Mouse (Mus musculus) heart, embryonic 16.5 days (tissue): ENCODE measurements at regions not wholly inside any gene's neighbourhood (a gene's known extent, or its start where the extent isn't known, plus 50 kb on each side); places are given as distances from the start of the nearest gene placed in this dataset.
A peak's percentile ranks its signal among the peaks of the same experiment; 100 is the strongest.

Source experiments
- ATAC-seq: fragments of 200-750 bp; cut with Nextera tagmentation; replicated peaks from 2 replicates; pipeline ENCODE4 v1.8.0; 2017; ENCODE audit warnings: moderate number of reproducible peaks; ENCODE audit not compliant: insufficient read depth, low FRiP score; ENCODE audit errors: extremely low read depth
- H3K27ac ChIP-seq: fragments of 300-500 bp; sonication (generic); 2 replicates; pipeline ENCODE4 v1.5.1; 2014; ENCODE audit warnings: mild to moderate bottlenecking, low read length, control low read depth, moderate library complexity
- H3K27me3 ChIP-seq: fragments of 300-500 bp; sonication (generic); 2 replicates; pipeline ENCODE4 v1.6.1; 2014; ENCODE audit warnings: low read length, mixed read lengths; ENCODE audit not compliant: control insufficient read depth, insufficient read depth
- H3K36me3 ChIP-seq: fragments of 300-500 bp; sonication (generic); 2 replicates; pipeline ENCODE4 v1.6.1; 2014; ENCODE audit not compliant: control insufficient read depth, insufficient read depth
- H3K4me1 ChIP-seq: fragments of 300-500 bp; sonication (generic); 2 replicates; pipeline ENCODE4 v1.6.1; 2014; ENCODE audit warnings: low read length, mixed read lengths; ENCODE audit not compliant: control insufficient read depth, insufficient read depth
- H3K4me2 ChIP-seq: fragments of 300-500 bp; sonication (generic); 2 replicates; pipeline ENCODE4 v1.6.1; 2014; ENCODE audit warnings: low read depth, mild to moderate bottlenecking, control low read depth, low read length
- H3K4me3 ChIP-seq: fragments of 300-500 bp; sonication (generic); 2 replicates; pipeline ENCODE4 v1.5.1; 2014; ENCODE audit warnings: mild to moderate bottlenecking, control low read depth, low read length
- H3K9ac ChIP-seq: fragments of 300-500 bp; sonication (generic); 2 replicates; pipeline ENCODE4 v1.6.1; 2014; ENCODE audit warnings: low read length, control low read depth
- H3K9me3 ChIP-seq: fragments of 300-500 bp; sonication (generic); replicated peaks from 2 replicates; pipeline ENCODE4 v1.6.1; 2016; ENCODE audit warnings: low read length; ENCODE audit not compliant: control insufficient read depth
- WGBS: fragments of 180-500 bp; shearing (Covaris S2); extraction: QIAGEN DNeasy Blood & Tissue Kit; methylation state at CpG from one replicate; pipeline ENCODE4 v1.1.7; 2014; 5-methylcytosine and 5-hydroxymethylcytosine counted together

DNA sequence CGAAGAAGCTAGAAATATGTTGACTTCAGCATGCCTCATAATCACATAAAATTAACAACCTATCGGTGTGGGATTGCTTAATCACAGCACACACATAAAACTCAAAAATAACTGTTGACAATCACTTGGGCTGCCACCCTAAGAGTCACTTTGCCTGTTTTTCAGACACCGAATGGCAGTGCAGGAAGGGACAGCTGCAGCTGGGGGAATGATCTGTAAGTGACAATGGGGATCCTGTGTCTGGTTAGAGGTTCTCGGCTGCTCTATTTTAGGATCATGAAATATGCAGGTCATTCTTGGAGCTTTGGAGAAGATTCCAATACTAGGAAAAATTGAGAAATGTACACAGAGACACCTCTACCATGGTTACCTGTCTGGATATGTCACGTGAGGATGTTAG lies 54.4 kb upstream of the Tcf12 start:
- Histone ChIP-seq H3K4me1 (peaks cover 3% of the 10 kb centered on the region), H3K9me3 (no peaks in the 10 kb centered on the region), H3K4me2 (no peak overlapping the region), H3K9ac (no peak overlapping the region), H3K27ac (no peak overlapping the region), H3K36me3 (no peaks in the 10 kb centered on the region), H3K4me3 (no peak overlapping the region), H3K27me3 (no peaks in the 10 kb centered on the region)
- ATAC-seq = no peak
- WGBS = 68% methylated on average over 5 of the region's 5 CpGs

DNA sequence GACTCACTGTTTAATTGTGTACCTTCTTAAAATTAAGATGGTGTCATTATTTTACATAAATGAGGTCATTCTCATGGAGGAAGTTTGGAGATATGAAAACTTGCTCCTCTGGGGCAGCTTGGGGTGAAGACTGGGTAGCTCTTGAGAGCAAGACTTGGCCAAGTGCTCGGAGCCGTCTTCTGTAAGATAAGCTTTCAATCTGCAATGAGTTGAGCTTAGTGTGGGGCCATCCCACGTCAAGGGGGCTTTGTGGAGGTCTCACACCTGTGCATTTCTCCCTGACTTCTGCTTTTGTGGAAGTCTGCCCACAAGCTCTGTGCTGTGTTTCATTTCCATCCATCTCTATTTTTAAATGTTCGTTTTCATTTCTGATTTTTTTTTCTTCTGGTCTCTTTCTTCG lies 54.9 kb upstream of the Tcf12 start:
- WGBS = 57% methylated on average over 5 of the region's 5 CpGs
- H3K4me1 ChIP-seq = peaks cover 3% of the 10 kb centered on the region
- H3K9ac ChIP-seq = no peak overlapping the region
- no peaks in the 10 kb centered on the region for H3K36me3 ChIP-seq
- no peaks in the 10 kb centered on the region for H3K27me3 ChIP-seq
- no peak for ATAC-seq
- no peaks in the 10 kb centered on the region for H3K9me3 ChIP-seq
- H3K27ac ChIP-seq = no peak overlapping the region
- no peak overlapping the region for H3K4me2 ChIP-seq
- H3K4me3 ChIP-seq = no peak overlapping the region

DNA sequence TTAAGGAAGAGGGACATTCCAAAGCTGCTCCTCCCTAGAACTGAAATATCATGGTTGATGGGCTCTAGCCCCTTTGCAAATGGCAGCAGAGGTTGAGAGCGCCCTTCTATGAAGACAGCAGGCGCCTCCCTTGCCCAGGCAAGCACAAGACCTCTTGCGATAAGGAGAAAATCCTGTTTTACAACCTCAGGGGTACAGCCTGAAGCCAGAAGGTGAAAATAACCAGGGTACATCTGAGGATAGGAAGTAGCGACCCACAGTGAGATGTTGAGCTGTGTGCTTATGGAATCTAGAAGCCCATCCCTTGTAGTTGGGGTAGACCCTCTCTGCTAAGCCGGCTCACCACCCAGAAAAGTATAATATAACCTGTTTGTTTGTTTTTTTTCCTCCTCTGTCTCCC lies 57.6 kb upstream of the Tcf12 start:
- Histone ChIP-seq H3K4me3 (peak overlapping the region; percentile 47), H3K27ac (no peak overlapping the region), H3K9ac (peak overlapping the region; percentile 53), H3K36me3 (no peaks in the 10 kb centered on the region), H3K4me1 (peaks cover 3% of the 10 kb centered on the region), H3K4me2 (peak overlapping the region; percentile 75), H3K27me3 (no peaks in the 10 kb centered on the region), H3K9me3 (no peaks in the 10 kb centered on the region)
- ATAC-seq = no peak
- 53% methylated on average over 5 of the region's 5 CpGs for WGBS

DNA sequence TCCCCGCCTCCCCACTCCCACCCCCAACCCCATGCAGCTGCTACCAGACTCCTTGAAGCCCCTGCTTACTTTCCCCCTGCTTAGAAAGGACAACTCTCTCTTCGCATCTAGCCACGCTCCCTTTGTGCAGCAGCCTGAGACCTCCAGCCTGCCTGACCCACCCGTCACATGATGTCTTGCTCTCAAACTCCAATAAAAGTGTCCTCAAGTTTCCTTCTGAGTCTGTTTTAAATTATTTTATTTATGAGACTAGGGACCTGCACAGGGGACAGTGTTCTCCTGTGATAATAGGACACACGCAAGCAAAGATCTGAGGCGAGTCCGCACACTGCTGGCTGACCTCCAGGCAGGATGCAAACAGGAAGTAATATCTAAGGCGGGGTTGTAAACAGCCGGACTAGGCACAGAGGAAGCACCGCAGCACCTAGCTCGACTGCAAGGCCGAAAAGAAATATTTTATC lies 58.1 kb upstream of the Tcf12 start:
- no peak overlapping the region; the same call in 1 of the 2 replicates for H3K27ac ChIP-seq
- peak overlapping the region; percentile 47 for H3K4me3 ChIP-seq
- H3K9me3 ChIP-seq = no peaks in the 10 kb centered on the region
- H3K9ac ChIP-seq = peak overlapping the region; percentile 53
- peak overlapping the region; percentile 75 for H3K4me2 ChIP-seq
- H3K4me1 ChIP-seq = peaks cover 3% of the 10 kb centered on the region
- H3K27me3 ChIP-seq = no peaks in the 10 kb centered on the region
- WGBS = 2% methylated on average over 12 of the region's 12 CpGs
- no peaks in the 10 kb centered on the region for H3K36me3 ChIP-seq
- peak; percentile 67; the same call in 1 of the 2 replicates for ATAC-seq

DNA sequence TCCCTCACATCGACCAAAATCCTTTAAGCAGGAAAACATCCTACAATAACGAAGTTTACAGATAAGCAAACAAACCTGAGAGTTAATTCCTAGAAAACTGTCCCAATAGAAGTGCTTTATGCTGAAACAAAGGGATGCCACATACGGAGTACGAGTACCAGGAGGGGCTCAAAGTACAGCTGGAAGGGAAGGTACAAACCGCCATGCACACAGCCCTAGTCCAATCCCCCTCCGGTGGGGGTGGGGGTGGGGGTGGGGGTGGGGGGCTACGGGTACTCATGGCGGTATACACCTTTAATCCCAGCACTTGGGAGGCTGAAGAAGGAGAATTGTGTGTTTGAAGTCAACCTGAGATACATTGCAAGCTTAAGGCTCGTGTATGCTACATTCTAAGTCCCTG lies 58.6 kb upstream of the Tcf12 start:
- H3K27ac ChIP-seq = no peak overlapping the region
- peak overlapping the region; percentile 53 for H3K9ac ChIP-seq
- WGBS = 11% methylated on average over 9 of the region's 9 CpGs
- peaks cover 3% of the 10 kb centered on the region for H3K4me1 ChIP-seq
- no peaks in the 10 kb centered on the region for H3K9me3 ChIP-seq
- peak overlapping the region; percentile 47 for H3K4me3 ChIP-seq
- no peaks in the 10 kb centered on the region for H3K27me3 ChIP-seq
- no peaks in the 10 kb centered on the region for H3K36me3 ChIP-seq
- peak overlapping the region; percentile 75 for H3K4me2 ChIP-seq
- ATAC-seq = no peak; the same call in 1 of the 2 replicates

DNA sequence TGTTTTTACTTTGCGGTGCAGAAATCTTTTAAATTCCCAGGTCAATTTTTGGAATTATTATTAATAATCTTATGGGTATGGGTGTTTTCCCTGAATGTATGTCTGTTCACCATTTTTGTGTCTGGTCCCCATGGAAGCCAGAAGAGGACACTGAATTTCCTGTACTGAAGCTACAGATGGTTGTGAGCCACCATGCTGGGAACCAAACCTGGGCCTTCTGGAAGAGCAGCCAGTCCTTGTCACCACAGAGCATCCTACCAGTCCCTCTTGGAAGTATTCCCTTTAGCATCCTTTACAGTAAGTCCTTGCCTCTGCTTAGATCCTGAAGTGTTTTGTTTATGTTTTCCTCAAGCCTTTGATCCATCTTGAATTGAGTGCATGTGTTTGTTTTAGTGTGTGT lies 60.7 kb upstream of the Tcf12 start:
- Histone ChIP-seq H3K9ac (no peak overlapping the region), H3K4me2 (no peak overlapping the region), H3K4me1 (peaks cover 3% of the 10 kb centered on the region; the same call in 1 of the 2 replicates), H3K27me3 (no peaks in the 10 kb centered on the region), H3K27ac (no peak overlapping the region), H3K9me3 (no peaks in the 10 kb centered on the region), H3K4me3 (no peak overlapping the region), H3K36me3 (no peaks in the 10 kb centered on the region)
- ATAC-seq = no peak
- 89% methylated on average over 1 of the region's 1 CpGs for WGBS

DNA sequence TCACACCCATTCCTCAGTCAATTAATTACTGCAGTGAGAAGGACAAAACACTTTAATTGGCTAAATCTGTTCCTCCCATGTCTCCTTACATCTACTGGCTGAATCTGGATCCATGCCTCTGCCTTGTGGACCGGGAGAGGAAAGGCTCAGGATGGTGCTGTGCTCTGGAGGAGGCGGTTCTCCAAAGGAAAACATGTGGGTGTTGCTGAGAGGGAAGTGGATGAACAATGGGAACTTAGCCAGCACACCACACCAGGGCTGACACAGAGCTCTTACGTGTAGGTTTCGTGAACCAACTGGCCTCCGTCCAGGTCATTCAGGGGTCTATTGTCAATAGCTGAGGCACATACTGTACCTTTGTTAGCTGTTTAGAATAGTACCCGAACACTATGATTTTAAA lies 69.3 kb upstream of the Tcf12 start:
- no peaks in the 10 kb centered on the region for H3K9me3 ChIP-seq
- no peak overlapping the region for H3K27ac ChIP-seq
- H3K27me3 ChIP-seq = no peaks in the 10 kb centered on the region
- H3K9ac ChIP-seq = no peak overlapping the region
- H3K4me2 ChIP-seq = no peak overlapping the region
- WGBS = 33% methylated on average over 6 of the region's 6 CpGs
- H3K36me3 ChIP-seq = no peaks in the 10 kb centered on the region
- H3K4me1 ChIP-seq = peaks cover 6% of the 10 kb centered on the region; the same call in 1 of the 2 replicates
- H3K4me3 ChIP-seq = no peak overlapping the region
- peak; percentile 58; the same call in 1 of the 2 replicates for ATAC-seq

DNA sequence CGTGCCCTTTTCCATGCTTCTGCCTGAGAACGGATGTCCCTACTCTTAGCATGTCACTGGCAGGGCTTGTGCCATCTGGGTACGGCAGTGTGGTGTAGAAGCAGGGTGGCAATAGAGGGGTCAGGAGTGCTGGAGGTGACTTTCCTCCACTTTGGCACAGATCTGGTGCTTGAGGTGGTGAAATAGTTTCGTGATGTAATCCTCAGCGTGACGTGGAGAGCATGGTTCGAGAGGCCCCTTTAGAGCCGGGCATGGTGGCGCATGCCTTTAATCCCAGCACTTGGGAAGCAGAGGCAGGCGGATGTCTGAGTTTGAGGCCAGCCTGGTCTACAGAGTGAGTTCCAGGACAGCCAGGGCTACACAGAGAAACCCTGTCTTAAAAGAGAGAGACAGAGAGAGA lies 71.7 kb upstream of the Tcf12 start:
- Histone ChIP-seq H3K4me2 (no peak overlapping the region), H3K4me1 (peaks cover 6% of the 10 kb centered on the region; the same call in 1 of the 2 replicates), H3K9ac (no peak overlapping the region), H3K4me3 (no peak overlapping the region), H3K27me3 (no peaks in the 10 kb centered on the region), H3K27ac (no peak overlapping the region), H3K36me3 (no peaks in the 10 kb centered on the region), H3K9me3 (no peaks in the 10 kb centered on the region)
- ATAC-seq = no peak
- WGBS = 86% methylated on average over 10 of the region's 10 CpGs

DNA sequence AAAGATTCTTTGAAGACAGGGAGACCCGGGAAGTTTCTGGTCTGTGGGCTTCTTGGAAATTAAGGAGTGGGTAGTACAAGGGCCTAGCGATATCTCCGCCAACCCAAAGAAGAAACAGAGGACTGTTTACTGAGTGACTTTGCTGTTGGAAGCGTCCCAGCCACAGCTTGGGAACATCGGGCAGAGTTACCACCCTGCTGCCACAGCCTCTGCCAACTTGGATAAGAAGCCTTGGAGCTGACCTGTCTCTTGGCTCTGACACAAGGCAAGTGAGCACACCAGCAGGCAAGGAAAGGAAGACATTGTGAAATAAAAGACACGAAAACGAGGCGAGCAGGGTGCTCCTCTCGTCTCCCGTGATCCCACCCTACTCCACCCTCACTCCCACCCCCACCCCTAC lies 72.3 kb upstream of the Tcf12 start:
- no peak for ATAC-seq
- Histone ChIP-seq H3K27me3 (no peaks in the 10 kb centered on the region), H3K4me3 (no peak overlapping the region), H3K4me2 (no peak overlapping the region), H3K27ac (no peak overlapping the region), H3K9ac (no peak overlapping the region), H3K9me3 (no peaks in the 10 kb centered on the region), H3K36me3 (no peaks in the 10 kb centered on the region), H3K4me1 (peaks cover 6% of the 10 kb centered on the region; the same call in 1 of the 2 replicates)
- 66% methylated on average over 10 of the region's 10 CpGs for WGBS
